Mouse (Mus musculus) cerebral cortex, adult 2 months (tissue): ENCODE data around the gene Sec31a.

Experiments used
- WGBS: fragments of 180-500 bp; shearing (Covaris S2); methylation state at CpG from one replicate; pipeline ENCODE4 v1.1.7; 2018; 5-methylcytosine and 5-hydroxymethylcytosine counted together

The Sec31a gene

GRCm38 (mm10) chr5:100408485-100408884 is 7.5 kb downstream of the Sec31a start:
- WGBS: 84% methylated on average over 5 of the region's 5 CpGs

- 68% methylated on average over 3 of the region's 3 CpGs for WGBS
Measured at GRCm38 (mm10) chr5:100396753-100397152, 19.3 kb downstream of the Sec31a start.

GRCm38 (mm10) chr5:100393681-100394080 is 22.4 kb downstream of the Sec31a start:
- 66% methylated on average over 3 of the region's 3 CpGs for WGBS

- WGBS: 89% methylated on average over 20 of the region's 20 CpGs
Measured at GRCm38 (mm10) chr5:100392436-100392955, 23.5 kb downstream of the Sec31a start.

GRCm38 (mm10) chr5:100383782-100384510 is 32.1 kb downstream of the Sec31a start:
- WGBS: 93% methylated on average over 18 of the region's 18 CpGs

GRCm38 (mm10) chr5:100381094-100381493 is 34.9 kb downstream of the Sec31a start:
- WGBS: 39% methylated on average over 7 of the region's 7 CpGs

GRCm38 (mm10) chr5:100380277-100380676 is 35.8 kb downstream of the Sec31a start:
- 93% methylated on average over 5 of the region's 5 CpGs for WGBS

GRCm38 (mm10) chr5:100378981-100379380 is 37.1 kb downstream of the Sec31a start:
- WGBS: 84% methylated on average over 2 of the region's 2 CpGs

GRCm38 (mm10) chr5:100378211-100378610 is 37.8 kb downstream of the Sec31a start:
- 63% methylated on average over 5 of the region's 5 CpGs for WGBS

- WGBS: 77% methylated on average over 2 of the region's 2 CpGs
Measured at GRCm38 (mm10) chr5:100377376-100377775, 38.7 kb downstream of the Sec31a start.

GRCm38 (mm10) chr5:100374703-100375102 is 41.3 kb downstream of the Sec31a start:
- 51% methylated on average over 2 of the region's 2 CpGs for WGBS

- 45% methylated on average over 5 of the region's 5 CpGs for WGBS
Measured at GRCm38 (mm10) chr5:100373952-100374351, 42.1 kb downstream of the Sec31a start.

GRCm38 (mm10) chr5:100370919-100371318 is 45.1 kb downstream of the Sec31a start:
- WGBS: 47% methylated on average over 1 of the region's 1 CpGs

GRCm38 (mm10) chr5:100369825-100370459 is 46.1 kb downstream of the Sec31a start:
- 67% methylated on average over 11 of the region's 11 CpGs for WGBS

GRCm38 (mm10) chr5:100369093-100369492 is 46.9 kb downstream of the Sec31a start:
- 65% methylated on average over 6 of the region's 6 CpGs for WGBS

GRCm38 (mm10) chr5:100368527-100368926 is 47.5 kb downstream of the Sec31a start:
- WGBS: 65% methylated on average over 5 of the region's 5 CpGs

GRCm38 (mm10) chr5:100367051-100367450 is 49.0 kb downstream of the Sec31a start:
- WGBS: 90% methylated on average over 2 of the region's 2 CpGs

- WGBS: 92% methylated on average over 6 of the region's 6 CpGs
Measured at GRCm38 (mm10) chr5:100360296-100360695, 55.7 kb downstream of the Sec31a start.

- WGBS: 37% methylated on average over 8 of the region's 8 CpGs
Measured at GRCm38 (mm10) chr5:100358334-100358733, 57.7 kb downstream of the Sec31a start.

- 94% methylated on average over 20 of the region's 20 CpGs for WGBS
Measured at GRCm38 (mm10) chr5:100354644-100355043, 61.4 kb downstream of the Sec31a start.

- WGBS: 46% methylated on average over 10 of the region's 10 CpGs
Measured at GRCm38 (mm10) chr5:100352986-100353848, 62.8 kb downstream of the Sec31a start.

- WGBS: 97% methylated on average over 8 of the region's 8 CpGs
Measured at GRCm38 (mm10) chr5:100350907-100351456, 65.1 kb downstream of the Sec31a start.
